Mouse (Mus musculus): ENCODE results near the gene B3glct. TPM values are rescaled to one million over a fixed set of nuclear protein-coding genes. Genes with fewer than 3 reads are reported as not detected.

B3glct gene
- 1.8 TPM for polyA plus RNA-seq (2014; fragmentation: Illumina TruSeq; extraction: RNeasy Lipid Tissue Mini Kit (QIAGEN cat#74804); ENCODE audit: low read depth, low replicate concordance)

GRCm38 (mm10) chr5:149678100-149678989 lies at the start of gene B3glct:
Gene B3glct, plus strand, starts transcription at chr5:149678230.

DNA sequence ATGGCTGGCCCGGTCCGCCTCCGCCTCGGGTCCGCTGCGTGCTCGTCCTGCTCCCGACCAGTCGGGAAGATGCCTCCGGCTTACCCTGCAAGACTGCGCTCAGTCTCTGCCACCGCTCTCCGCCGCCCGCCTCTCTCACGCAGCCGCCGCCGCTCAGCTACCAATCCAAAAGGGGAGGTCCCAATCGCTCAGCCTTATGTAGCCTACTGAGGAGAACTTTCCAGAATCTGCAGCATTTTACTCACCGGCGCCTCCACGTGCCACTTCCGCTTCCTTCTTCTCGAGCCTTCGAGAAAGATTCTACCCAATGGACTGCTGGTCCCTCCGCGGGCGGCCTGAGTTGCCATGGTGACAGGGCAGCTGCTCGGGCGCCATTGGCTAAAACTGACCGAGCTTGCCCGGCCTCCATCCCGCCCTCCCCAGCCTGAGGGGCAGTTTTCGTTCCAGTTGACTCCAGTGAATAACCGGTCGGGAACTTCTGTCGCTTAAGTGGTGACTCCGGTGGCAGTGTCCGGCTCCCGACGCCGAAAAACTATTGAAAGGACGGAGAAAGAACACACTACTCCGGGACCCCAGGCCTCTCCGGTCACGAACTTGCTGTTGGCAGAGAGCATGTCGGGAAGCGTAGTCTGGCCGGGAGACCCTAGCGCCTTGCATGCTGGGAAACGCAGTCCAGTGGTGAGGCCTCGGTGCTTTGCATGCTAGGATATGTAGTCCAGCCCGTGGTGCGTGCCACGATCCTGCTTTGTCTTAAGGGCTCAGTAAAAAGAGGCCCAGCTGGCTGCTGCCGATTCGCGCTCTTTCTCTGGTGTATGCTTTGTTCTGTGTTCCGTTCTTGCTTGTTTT lies 41.7 kb upstream of the B3glct start, which contains the start of gene Hsph1:
Hsph1 (minus strand) TSS at position 302 of the 846 bp plus-strand sequence.

Other genes with a start within 250 kb of the B3glct start
- gene Tex26, start 238.6 kb upstream of the B3glct start, polyA plus RNA-seq (2014; fragmentation: Illumina TruSeq; extraction: RNeasy Lipid Tissue Mini Kit (QIAGEN cat#74804); ENCODE audit: low read depth, low replicate concordance), result 108 TPM
- gene Wdr95, start 149.6 kb upstream of the B3glct start, polyA plus RNA-seq (2014; fragmentation: Illumina TruSeq; extraction: RNeasy Lipid Tissue Mini Kit (QIAGEN cat#74804); ENCODE audit: low read depth, low replicate concordance), result 9.4 TPM
- gene Hsph1, start 41.9 kb upstream of the B3glct start, polyA plus RNA-seq (2014; fragmentation: Illumina TruSeq; extraction: RNeasy Lipid Tissue Mini Kit (QIAGEN cat#74804); ENCODE audit: low read depth, low replicate concordance), result 129 TPM